Mouse (Mus musculus) spleen, postnatal 36 days (tissue): ENCODE measurements at regions not wholly inside any gene's neighbourhood (a gene's known extent, or its start where the extent isn't known, plus 50 kb on each side); places are given as distances from the start of the nearest gene placed in this dataset.

ENCODE experiments used
- DNase-seq, 2 experiments: peaks; one replicate each; pipeline ENCODE4 v3.0.0; 2022; ENCODE audit warnings: low spot score in 2 of 2, mixed read lengths in 1 of 2

- no peak for DNase-seq
These were observed 121.7 kb upstream of the Jarid2 start for GRCm38 (mm10) chr13:44607316-44608285.

GRCm38 (mm10) chr13:44608286-44608675, 121.0 kb upstream of the Jarid2 start:
- no peak for DNase-seq

- no peak for DNase-seq
These were observed 120.5 kb upstream of the Jarid2 start for GRCm38 (mm10) chr13:44608681-44609335.

GRCm38 (mm10) chr13:44609606-44610005, 119.7 kb upstream of the Jarid2 start:
- DNase-seq, result no peak

GRCm38 (mm10) chr13:44615696-44616095, 113.6 kb upstream of the Jarid2 start:
- DNase-seq, result no peak

- DNase-seq, result no peak
These were observed 110.9 kb upstream of the Jarid2 start for GRCm38 (mm10) chr13:44618368-44618767.

- DNase-seq, result no peak
These were observed 106.5 kb upstream of the Jarid2 start for GRCm38 (mm10) chr13:44622661-44623355.

GRCm38 (mm10) chr13:44624716-44625115, 104.6 kb upstream of the Jarid2 start:
- peak; percentile 63 to 69 for DNase-seq

- DNase-seq, result no peak
These were observed 103.5 kb upstream of the Jarid2 start for GRCm38 (mm10) chr13:44625792-44626191.

- DNase-seq, result no peak
These were observed 102.5 kb upstream of the Jarid2 start for GRCm38 (mm10) chr13:44626806-44627205.

- no peak for DNase-seq
These were observed 99.2 kb upstream of the Jarid2 start for GRCm38 (mm10) chr13:44630061-44630460.

- no peak for DNase-seq
These were observed 94.7 kb upstream of the Jarid2 start for GRCm38 (mm10) chr13:44634616-44635015.

- peak in 1 of 2 experiments; percentile 18 for DNase-seq
These were observed 93.9 kb upstream of the Jarid2 start for GRCm38 (mm10) chr13:44635221-44636007.

GRCm38 (mm10) chr13:44636008-44636335, 93.3 kb upstream of the Jarid2 start:
- no peak for DNase-seq

- no peak for DNase-seq
These were observed 86.9 kb upstream of the Jarid2 start for GRCm38 (mm10) chr13:44642361-44642760.

GRCm38 (mm10) chr13:44650052-44650451, 79.2 kb upstream of the Jarid2 start:
- no peak for DNase-seq

- no peak for DNase-seq
These were observed 77.7 kb upstream of the Jarid2 start for GRCm38 (mm10) chr13:44651259-44652238.

GRCm38 (mm10) chr13:44657905-44658414, 71.3 kb upstream of the Jarid2 start:
- no peak for DNase-seq

- no peak for DNase-seq
These were observed 69.4 kb upstream of the Jarid2 start for GRCm38 (mm10) chr13:44659861-44660260.

GRCm38 (mm10) chr13:44663062-44663461, 66.2 kb upstream of the Jarid2 start:
- peak; percentile 14 to 54 for DNase-seq
